Mouse (Mus musculus): Measurements from ENCODE around the gene Ablim1.

Gene Ablim1

GRCm38 (mm10) chr19:57073450-57073849 is 241.3 kb downstream of the Ablim1 start:
- no peak for DNase-seq (ENCODE audit: low read depth, low spot score)

GRCm38 (mm10) chr19:57072756-57073155 is 242.0 kb downstream of the Ablim1 start:
- DNase-seq (ENCODE audit: low read depth, low spot score) = no peak

- no peak for DNase-seq (ENCODE audit: low read depth, low spot score)
These were observed 247.6 kb downstream of the Ablim1 start for GRCm38 (mm10) chr19:57067108-57067613.

GRCm38 (mm10) chr19:57066313-57066712 is 248.4 kb downstream of the Ablim1 start:
- DNase-seq (ENCODE audit: low read depth, low spot score) = no peak

GRCm38 (mm10) chr19:57062746-57063145 is 252.0 kb downstream of the Ablim1 start:
- no peak for DNase-seq (ENCODE audit: low read depth, low spot score)

GRCm38 (mm10) chr19:57059018-57059580 is 255.6 kb downstream of the Ablim1 start:
- DNase-seq (ENCODE audit: low read depth, low spot score) = no peak

GRCm38 (mm10) chr19:57057568-57057967 is 257.2 kb downstream of the Ablim1 start:
- no peak for DNase-seq (ENCODE audit: low read depth, low spot score)

GRCm38 (mm10) chr19:57055215-57056120 is 259.3 kb downstream of the Ablim1 start:
- DNase-seq (ENCODE audit: low read depth, low spot score) = no peak

- no peak for DNase-seq (ENCODE audit: low read depth, low spot score)
These were observed 261.8 kb downstream of the Ablim1 start for GRCm38 (mm10) chr19:57052959-57053358.

GRCm38 (mm10) chr19:57052016-57052415 is 262.7 kb downstream of the Ablim1 start:
- no peak for DNase-seq (ENCODE audit: low read depth, low spot score)

GRCm38 (mm10) chr19:57049592-57050090 is 265.1 kb downstream of the Ablim1 start:
- DNase-seq (ENCODE audit: low read depth, low spot score) = no peak

GRCm38 (mm10) chr19:57047671-57048320 is 266.9 kb downstream of the Ablim1 start:
- DNase-seq (ENCODE audit: low read depth, low spot score) = no peak

- DNase-seq (ENCODE audit: low read depth, low spot score) = no peak
These were observed 275.5 kb downstream of the Ablim1 start for GRCm38 (mm10) chr19:57039258-57039657.

- no peak for DNase-seq (ENCODE audit: low read depth, low spot score)
These were observed 277.9 kb downstream of the Ablim1 start for GRCm38 (mm10) chr19:57036860-57037259.

- DNase-seq (ENCODE audit: low read depth, low spot score) = no peak
These were observed 283.1 kb downstream of the Ablim1 start for GRCm38 (mm10) chr19:57031582-57031981.

GRCm38 (mm10) chr19:57029461-57029860 is 285.3 kb downstream of the Ablim1 start:
- DNase-seq (ENCODE audit: low read depth, low spot score) = no peak

- DNase-seq (ENCODE audit: low read depth, low spot score) = no peak
These were observed 286.2 kb downstream of the Ablim1 start for GRCm38 (mm10) chr19:57028327-57029179.

- no peak for DNase-seq (ENCODE audit: low read depth, low spot score)
These were observed 288.2 kb downstream of the Ablim1 start for GRCm38 (mm10) chr19:57026501-57026900.

- DNase-seq (ENCODE audit: low read depth, low spot score) = no peak
These were observed 296.9 kb downstream of the Ablim1 start for GRCm38 (mm10) chr19:57017785-57018179.

GRCm38 (mm10) chr19:57016995-57017784 is 297.5 kb downstream of the Ablim1 start:
- DNase-seq (ENCODE audit: low read depth, low spot score) = no peak

Data from brain, embryonic 18.5 days (tissue).